In the genomic region with DNA sequence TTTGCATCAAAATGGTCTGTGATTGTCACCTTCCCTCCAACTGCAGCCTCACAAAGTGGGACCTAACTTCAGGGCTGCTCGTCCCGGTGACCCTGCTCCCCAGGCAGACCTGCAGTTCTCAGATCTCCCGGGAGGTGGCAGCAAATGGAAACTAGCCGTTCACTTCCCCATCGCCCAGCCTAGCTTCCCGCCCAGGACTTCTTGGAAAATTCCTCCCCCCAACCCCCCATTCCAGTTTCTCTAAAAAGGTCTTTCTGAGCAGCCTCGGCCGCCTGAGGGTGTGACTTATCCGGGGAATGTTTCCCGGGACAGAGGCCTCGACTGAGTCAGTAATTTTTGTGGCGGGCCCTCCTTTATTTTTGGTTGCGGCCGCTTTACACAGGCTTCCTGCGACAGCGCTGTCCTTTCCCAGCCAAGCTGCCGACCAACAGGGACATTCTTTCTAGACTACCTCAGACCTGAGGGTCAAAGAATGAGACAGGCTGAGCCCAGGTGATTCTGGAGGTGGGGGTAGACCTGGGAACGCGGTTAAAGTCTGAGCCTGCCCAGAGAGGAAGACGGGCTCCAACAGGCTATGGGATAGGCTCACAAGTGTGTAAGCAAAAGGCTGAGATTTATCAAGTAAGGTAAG, we compare ENCODE assay signal across 8 mouse cellular contexts. TPM values are rescaled to one million over a fixed set of nuclear protein-coding genes. Genes with fewer than 3 reads are reported as not detected.
DNase-seq lines count a peak whose midpoint lies in the region; ATAC-seq and TF ChIP-seq lines count a peak whose summit lies in the region.

No protein-coding gene starts in this region.

- TF ChIP-seq CTCF in small intestine, adult 2 months (IDR thresholded peaks at IDR 0.05; ENCODE audit: extremely low read depth, insufficient read length, insufficient replicate concordance, low read depth, low read length): peak; percentile 85

- DNase-seq in adrenal gland, postnatal 14 days: peak; percentile 92
- peak; percentile 93 for DNase-seq in embryonic facial prominence, embryonic 11.5 days (ENCODE audit: low spot score)
- DNase-seq in heart, adult 11 months: peak; percentile 98
- DNase-seq in kidney, adult 11 months: peak; percentile 76
- peak; percentile 88 for DNase-seq in midbrain, embryonic 14.5 days

- H3K9ac ChIP-seq in embryonic facial prominence, embryonic 11.5 days (replicated peaks; ENCODE audit: low read length): peak overlapping the region; percentile 75
- peak overlapping the region; percentile 65 for H3K9ac ChIP-seq in limb, embryonic 12.5 days (replicated peaks)
- peak overlapping the region; percentile 51 for H3K9ac ChIP-seq in midbrain, embryonic 14.5 days (replicated peaks; ENCODE audit: low read length)

- peak overlapping the region; percentile 62 for H3K4me2 ChIP-seq in embryonic facial prominence, embryonic 11.5 days (ENCODE audit: low read depth, low read length)
- H3K4me2 ChIP-seq in limb, embryonic 12.5 days: peak overlapping the region; percentile 56
- H3K4me2 ChIP-seq in midbrain, embryonic 14.5 days (ENCODE audit: low read length): peak overlapping the region; percentile 73

- no peaks in the 10 kb centered on the region for H3K9me3 ChIP-seq in embryonic facial prominence, embryonic 11.5 days (replicated peaks; ENCODE audit: control insufficient read depth, low read length)
- H3K9me3 ChIP-seq in limb, embryonic 12.5 days: no peaks in the 10 kb centered on the region
- H3K9me3 ChIP-seq in midbrain, embryonic 14.5 days (ENCODE audit: control insufficient read depth, low read length): no peaks in the 10 kb centered on the region

- no peaks in the 10 kb centered on the region for H3K27me3 ChIP-seq in embryonic facial prominence, embryonic 11.5 days (ENCODE audit: control insufficient read depth, insufficient read depth, low read length)
- no peaks in the 10 kb centered on the region for H3K27me3 ChIP-seq in limb, embryonic 12.5 days
- H3K27me3 ChIP-seq in midbrain, embryonic 14.5 days (ENCODE audit: control insufficient read depth, insufficient read depth, low read length): no peaks in the 10 kb centered on the region
- no peaks in the 10 kb centered on the region for H3K27me3 ChIP-seq in small intestine, adult 2 months (ENCODE audit: control insufficient read depth, insufficient read depth, low read length)

- 3% methylated on average over 20 of the region's 20 CpGs for WGBS in embryonic facial prominence, embryonic 11.5 days
- 3% methylated on average over 20 of the region's 20 CpGs for WGBS in limb, embryonic 12.5 days
- WGBS in midbrain, embryonic 14.5 days: 4% methylated on average over 20 of the region's 20 CpGs
- 5% methylated on average over 20 of the region's 20 CpGs for WGBS in small intestine, adult 2 months

- no peaks in the 10 kb centered on the region for H3K36me3 ChIP-seq in embryonic facial prominence, embryonic 11.5 days (replicated peaks; ENCODE audit: control insufficient read depth, insufficient read depth, low read depth, low read length)
- no peaks in the 10 kb centered on the region for H3K36me3 ChIP-seq in limb, embryonic 12.5 days
- H3K36me3 ChIP-seq in midbrain, embryonic 14.5 days (ENCODE audit: control insufficient read depth, insufficient read depth, low read length): no peaks in the 10 kb centered on the region
- H3K36me3 ChIP-seq in small intestine, adult 2 months (ENCODE audit: control insufficient read depth, insufficient read depth, low read length): no peaks in the 10 kb centered on the region

- H3K4me1 ChIP-seq in embryonic facial prominence, embryonic 11.5 days (ENCODE audit: control insufficient read depth, insufficient read depth, low read length): no peaks in the 10 kb centered on the region
- H3K4me1 ChIP-seq in limb, embryonic 12.5 days (replicated peaks): peaks cover 7% of the 10 kb centered on the region; the same call in 1 of the 2 replicates
- no peaks in the 10 kb centered on the region for H3K4me1 ChIP-seq in midbrain, embryonic 14.5 days (ENCODE audit: control insufficient read depth, insufficient read depth, low read length)
- H3K4me1 ChIP-seq in small intestine, adult 2 months (ENCODE audit: control insufficient read depth, insufficient read depth, insufficient read length, low read length): peaks cover 3% of the 10 kb centered on the region; the same call in 1 of the 2 replicates

- H3K4me3 ChIP-seq in embryonic facial prominence, embryonic 11.5 days (ENCODE audit: low read depth, low read length): peak overlapping the region; percentile 34
- peak overlapping the region; percentile 38 for H3K4me3 ChIP-seq in limb, embryonic 12.5 days (replicated peaks)
- peak overlapping the region; percentile 40 for H3K4me3 ChIP-seq in midbrain, embryonic 14.5 days (replicated peaks; ENCODE audit: low read depth, low read length)
- H3K4me3 ChIP-seq in small intestine, adult 2 months (ENCODE audit: low read depth, low read length): peak overlapping the region; percentile 52

- TF ChIP-seq POLR2A in small intestine, adult 2 months (IDR thresholded peaks at IDR 0.05; ENCODE audit: low read depth, low read length): no peak

- peak; percentile 50 for ATAC-seq in embryonic facial prominence, embryonic 11.5 days (replicated peaks; ENCODE audit: insufficient number of reproducible peaks, low FRiP score, low TSS enrichment, low read depth)
- ATAC-seq in limb, embryonic 12.5 days (ENCODE audit: insufficient number of reproducible peaks, insufficient read depth, low FRiP score, low TSS enrichment, low read depth): peak; percentile 35; the same call in 1 of the 2 replicates
- peak; percentile 57 for ATAC-seq in midbrain, embryonic 14.5 days (ENCODE audit: low FRiP score, low TSS enrichment)
- ATAC-seq in activated CD4-positive, CD25-positive, alpha-beta regulatory T cell, adult 4 months: no peak

- no peak overlapping the region for H3K27ac ChIP-seq in embryonic facial prominence, embryonic 11.5 days (replicated peaks; ENCODE audit: low read depth, low read length)
- H3K27ac ChIP-seq in limb, embryonic 12.5 days: peak overlapping the region; percentile 69; the same call in 1 of the 2 replicates
- no peak overlapping the region for H3K27ac ChIP-seq in midbrain, embryonic 14.5 days (replicated peaks; ENCODE audit: low read depth, low read length)
- H3K27ac ChIP-seq in small intestine, adult 2 months (ENCODE audit: insufficient read depth, low read depth, low read length): no peak overlapping the region

RNA-seq across cellular contexts. Expression of a gene that starts 44.4 kb away (rescaled TPM):
- total RNA-seq in adrenal gland, postnatal 14 days (2021): 39.6 and 40.4 TPM in 2 replicates
- polyA plus RNA-seq in embryonic facial prominence, embryonic 11.5 days (2014; fragmentation: Nextera tagmentation; extraction: Ambion mirVana): 33.9 and 38.6 TPM in 2 replicates
- 33.3 and 36.3 TPM in 2 replicates for polyA plus RNA-seq in limb, embryonic 12.5 days (2016; fragmentation: Nextera tagmentation; extraction: Ambion mirVana)
- 19.3 and 24.2 TPM in 2 replicates for polyA plus RNA-seq in midbrain, embryonic 14.5 days (2014; fragmentation: Nextera tagmentation; extraction: Ambion mirVana)
- 1.5 and 2.2 TPM in 2 replicates for polyA plus RNA-seq in small intestine, adult 2 months (2012; rRNA removed)
- polyA plus RNA-seq in activated CD4-positive, CD25-positive, alpha-beta regulatory T cell, adult 4 months (2017; shearing (Covaris generic)): 10 to 100 TPM; 23.7 to 26.3 TPM

RNA-seq across cellular contexts. Expression of a gene that starts 44.7 kb away (rescaled TPM):
- not detected in 2 replicates for total RNA-seq in adrenal gland, postnatal 14 days (2021)
- polyA plus RNA-seq in embryonic facial prominence, embryonic 11.5 days (2014; fragmentation: Nextera tagmentation; extraction: Ambion mirVana): 0.41 TPM in 1 of 2 replicates, not detected in the other
- 0.28 and 0.35 TPM in 2 replicates for polyA plus RNA-seq in limb, embryonic 12.5 days (2016; fragmentation: Nextera tagmentation; extraction: Ambion mirVana)
- polyA plus RNA-seq in midbrain, embryonic 14.5 days (2014; fragmentation: Nextera tagmentation; extraction: Ambion mirVana): not detected in 2 replicates
- not detected in 2 replicates for polyA plus RNA-seq in small intestine, adult 2 months (2012; rRNA removed)
- not detected for polyA plus RNA-seq in activated CD4-positive, CD25-positive, alpha-beta regulatory T cell, adult 4 months (2017; shearing (Covaris generic))
